Mouse (Mus musculus): ENCODE results near the gene Renbp. TPM values are rescaled to one million over a fixed set of nuclear protein-coding genes. Genes with fewer than 3 reads are reported as not detected.

Renbp gene
- polyA plus RNA-seq, 1 experiment, result 42.3 TPM

DNA sequence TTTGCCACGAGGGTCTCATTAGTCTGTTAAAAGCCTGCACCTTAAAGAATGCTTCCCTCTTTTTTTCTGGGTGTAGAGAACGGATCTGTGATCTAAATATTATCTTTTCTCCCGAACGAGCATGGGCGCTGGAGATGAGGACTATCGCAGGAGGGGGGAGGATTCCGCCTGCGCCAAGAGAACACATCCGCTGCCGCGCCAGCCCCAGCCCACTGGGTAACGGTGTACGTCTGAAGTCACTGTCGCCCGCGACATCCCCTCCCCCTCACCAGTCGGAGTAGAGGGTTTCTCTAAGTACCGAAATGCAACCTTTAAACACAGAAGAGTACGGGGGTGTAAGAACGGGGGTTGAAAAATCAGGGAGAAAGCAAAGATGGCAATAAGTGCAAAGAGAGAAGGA, 34.7 kb upstream of the Renbp start:
- Histone ChIP-seq H3K4me3 (replicated peaks; ENCODE audit: extremely low read depth, low read depth, low read length) (peak overlapping the region; percentile 79), H3K4me1 (ENCODE audit: control insufficient read depth, insufficient read depth, low read length) (peaks cover 9% of the 10 kb centered on the region)
- TF ChIP-seq POLR2A (IDR thresholded peaks at IDR 0.05; ENCODE audit: borderline replicate concordance, extremely low read depth, low read depth, low read length), result no peak
- no peak for TF ChIP-seq CTCF (IDR thresholded peaks at IDR 0.05; ENCODE audit: insufficient read depth, low read length)
- 31% methylated on average over 20 of the region's 20 CpGs for WGBS
- DNase-seq, result peak; percentile 22

- Histone ChIP-seq H3K4me3 (replicated peaks; ENCODE audit: extremely low read depth, low read depth, low read length) (peak overlapping the region; percentile 39), H3K4me1 (ENCODE audit: control insufficient read depth, insufficient read depth, low read length) (peaks cover 9% of the 10 kb centered on the region)
- TF ChIP-seq CTCF (IDR thresholded peaks at IDR 0.05; ENCODE audit: insufficient read depth, low read length) (no peak), POLR2A (IDR thresholded peaks at IDR 0.05; ENCODE audit: borderline replicate concordance, extremely low read depth, low read depth, low read length) (no peak; the same call in 1 of the 2 replicates)
- peak; percentile 39 for DNase-seq
- 26% methylated on average over 3 of the region's 3 CpGs for WGBS
Observed at GRCm38 (mm10) chrX:73964363-73964762, 33.7 kb upstream of the Renbp start.

DNA sequence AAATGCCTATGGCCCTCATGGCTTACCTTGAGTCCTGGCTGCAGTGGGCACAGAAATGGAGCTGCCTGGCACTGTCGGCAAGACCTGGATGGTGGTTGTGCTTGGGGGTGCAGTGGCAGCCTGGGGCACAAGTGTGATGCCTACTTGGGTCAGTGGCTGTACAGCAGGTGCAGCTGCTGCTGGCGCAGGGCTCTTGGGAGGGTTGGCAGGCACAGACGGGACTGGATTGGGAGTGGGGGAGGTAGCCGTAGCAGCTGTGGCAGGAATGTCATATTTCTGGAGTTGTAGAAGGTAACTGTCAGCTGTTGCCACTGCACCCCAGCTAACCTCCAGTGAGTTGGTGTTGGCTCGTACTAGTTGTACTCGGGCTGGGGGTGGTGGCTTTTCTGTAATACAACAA, 24.3 kb upstream of the Renbp start:
- Histone ChIP-seq H3K4me1 (ENCODE audit: control insufficient read depth, insufficient read depth, low read length) (no peaks in the 10 kb centered on the region), H3K4me3 (replicated peaks; ENCODE audit: extremely low read depth, low read depth, low read length) (no peak overlapping the region)
- TF ChIP-seq POLR2A (IDR thresholded peaks at IDR 0.05; ENCODE audit: borderline replicate concordance, extremely low read depth, low read depth, low read length), result no peak
- no peak for TF ChIP-seq CTCF (IDR thresholded peaks at IDR 0.05; ENCODE audit: insufficient read depth, low read length)
- 91% methylated on average over 6 of the region's 6 CpGs for WGBS
- DNase-seq, result no peak

GRCm38 (mm10) chrX:73952603-73953002, 22.0 kb upstream of the Renbp start:
- 85% methylated on average over 5 of the region's 5 CpGs for WGBS
- no peaks in the 10 kb centered on the region for H3K4me1 ChIP-seq (ENCODE audit: control insufficient read depth, insufficient read depth, low read length)
- no peak for DNase-seq
- TF ChIP-seq POLR2A (IDR thresholded peaks at IDR 0.05; ENCODE audit: borderline replicate concordance, extremely low read depth, low read depth, low read length) (no peak), CTCF (IDR thresholded peaks at IDR 0.05; ENCODE audit: insufficient read depth, low read length) (no peak)
- H3K4me3 ChIP-seq (replicated peaks; ENCODE audit: extremely low read depth, low read depth, low read length), result no peak overlapping the region

GRCm38 (mm10) chrX:73949341-73949740, 18.7 kb upstream of the Renbp start:
- no peaks in the 10 kb centered on the region for H3K4me1 ChIP-seq (ENCODE audit: control insufficient read depth, insufficient read depth, low read length)
- 82% methylated on average over 10 of the region's 10 CpGs for WGBS
- H3K4me3 ChIP-seq (replicated peaks; ENCODE audit: extremely low read depth, low read depth, low read length), result no peak overlapping the region
- DNase-seq, result no peak
- no peak for TF ChIP-seq POLR2A (IDR thresholded peaks at IDR 0.05; ENCODE audit: borderline replicate concordance, extremely low read depth, low read depth, low read length)
- no peak for TF ChIP-seq CTCF (IDR thresholded peaks at IDR 0.05; ENCODE audit: insufficient read depth, low read length)

DNA sequence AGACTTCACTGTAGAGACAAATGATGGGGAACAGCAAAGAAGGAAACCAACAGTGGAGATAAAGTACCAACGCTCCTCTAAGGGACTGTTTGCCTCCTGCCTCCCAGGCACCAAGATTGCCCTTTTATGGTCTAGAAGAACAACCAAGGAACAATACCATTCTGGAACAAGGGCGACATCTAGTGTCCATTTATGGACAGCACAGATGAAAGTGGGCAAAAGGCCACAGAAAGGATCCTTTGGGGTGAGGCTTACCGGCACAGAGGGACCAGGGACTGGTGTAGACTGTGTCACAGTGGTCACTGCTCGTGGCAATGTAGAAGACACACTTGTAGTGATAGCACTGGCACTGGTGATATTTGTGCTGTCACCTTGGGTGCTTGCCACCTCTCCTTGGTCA, 18.0 kb upstream of the Renbp start:
- no peak overlapping the region for H3K4me3 ChIP-seq (replicated peaks; ENCODE audit: extremely low read depth, low read depth, low read length)
- no peaks in the 10 kb centered on the region for H3K4me1 ChIP-seq (ENCODE audit: control insufficient read depth, insufficient read depth, low read length)
- TF ChIP-seq POLR2A (IDR thresholded peaks at IDR 0.05; ENCODE audit: borderline replicate concordance, extremely low read depth, low read depth, low read length), result no peak
- peak; percentile 31; the same call in 1 of the 2 replicates for TF ChIP-seq CTCF (IDR thresholded peaks at IDR 0.05; ENCODE audit: insufficient read depth, low read length)
- WGBS, result 36% methylated on average over 4 of the region's 4 CpGs
- no peak for DNase-seq

DNA sequence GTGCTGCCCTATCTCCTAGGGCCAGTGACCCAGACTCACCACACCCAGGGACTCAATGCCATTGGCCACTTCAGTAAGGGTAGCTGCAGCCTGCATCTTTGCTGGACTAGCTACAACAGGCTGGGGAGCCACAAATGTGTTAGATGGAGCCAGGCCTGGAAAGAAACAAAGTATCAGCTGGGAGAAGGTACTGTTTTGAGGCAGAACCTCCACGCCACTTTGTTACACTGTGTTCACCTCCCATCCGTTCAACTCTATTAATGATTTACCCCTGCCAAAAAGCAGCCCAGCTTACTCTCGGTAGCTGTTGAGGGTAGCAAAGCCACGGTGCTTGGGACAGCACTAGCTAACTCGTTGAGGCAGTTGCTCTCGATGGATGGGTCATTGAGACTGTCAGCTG, 16.2 kb upstream of the Renbp start:
- no peak for TF ChIP-seq POLR2A (IDR thresholded peaks at IDR 0.05; ENCODE audit: borderline replicate concordance, extremely low read depth, low read depth, low read length)
- no peak for TF ChIP-seq CTCF (IDR thresholded peaks at IDR 0.05; ENCODE audit: insufficient read depth, low read length)
- Histone ChIP-seq H3K4me3 (replicated peaks; ENCODE audit: extremely low read depth, low read depth, low read length) (no peak overlapping the region), H3K4me1 (ENCODE audit: control insufficient read depth, insufficient read depth, low read length) (no peaks in the 10 kb centered on the region)
- WGBS, result 73% methylated on average over 6 of the region's 6 CpGs
- no peak for DNase-seq

- no peak for DNase-seq
- Histone ChIP-seq H3K4me1 (ENCODE audit: control insufficient read depth, insufficient read depth, low read length) (no peaks in the 10 kb centered on the region), H3K4me3 (replicated peaks; ENCODE audit: extremely low read depth, low read depth, low read length) (no peak overlapping the region)
- WGBS, result 77% methylated on average over 2 of the region's 2 CpGs
- TF ChIP-seq CTCF (IDR thresholded peaks at IDR 0.05; ENCODE audit: insufficient read depth, low read length), result no peak
- no peak for TF ChIP-seq POLR2A (IDR thresholded peaks at IDR 0.05; ENCODE audit: borderline replicate concordance, extremely low read depth, low read depth, low read length)
Observed at GRCm38 (mm10) chrX:73942294-73942693, 11.6 kb upstream of the Renbp start.

DNA sequence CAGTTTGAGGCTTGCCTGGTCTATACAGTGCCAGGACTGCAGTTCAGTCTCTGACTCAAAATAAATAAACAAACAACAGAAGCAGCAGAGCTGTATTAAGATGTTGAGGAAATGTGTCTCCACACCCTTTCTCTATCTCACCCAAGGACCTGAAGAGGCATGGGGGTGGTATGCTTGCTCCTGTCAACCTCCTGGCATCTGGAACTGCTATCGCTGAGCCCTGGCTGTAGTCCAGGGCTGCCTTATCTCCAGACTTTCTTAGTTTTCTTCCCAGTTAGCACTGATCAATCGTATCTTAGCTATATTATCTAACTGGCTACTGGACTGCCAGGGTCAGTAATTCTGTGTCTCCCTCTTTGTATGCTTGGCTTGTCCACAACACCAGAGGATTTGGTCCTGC, 11.2 kb upstream of the Renbp start:
- Histone ChIP-seq H3K4me1 (ENCODE audit: control insufficient read depth, insufficient read depth, low read length) (no peaks in the 10 kb centered on the region), H3K4me3 (replicated peaks; ENCODE audit: extremely low read depth, low read depth, low read length) (no peak overlapping the region)
- WGBS, result 52% methylated on average over 2 of the region's 2 CpGs
- DNase-seq, result no peak
- TF ChIP-seq POLR2A (IDR thresholded peaks at IDR 0.05; ENCODE audit: borderline replicate concordance, extremely low read depth, low read depth, low read length) (no peak), CTCF (IDR thresholded peaks at IDR 0.05; ENCODE audit: insufficient read depth, low read length) (no peak)

DNA sequence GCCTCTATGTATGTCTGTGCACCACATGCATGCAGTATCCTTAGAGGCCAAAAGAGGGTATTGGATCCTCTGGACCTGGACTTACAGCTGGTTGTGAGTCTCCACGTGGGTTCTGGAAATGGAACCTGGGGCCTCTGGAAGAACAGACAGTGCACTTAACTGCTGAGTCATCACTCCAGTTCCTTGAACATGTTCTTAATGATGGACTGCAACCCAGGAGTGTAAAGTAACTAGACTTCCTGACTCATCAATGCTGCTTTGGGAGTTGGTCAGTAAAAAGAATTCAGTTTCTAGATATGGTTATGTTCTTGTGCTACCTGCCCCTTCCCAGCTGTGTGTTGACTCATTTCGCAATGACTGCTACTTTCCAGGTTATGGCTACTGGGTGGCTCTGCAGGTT, 1.2 kb upstream of the Renbp start:
- TF ChIP-seq CTCF (IDR thresholded peaks at IDR 0.05; ENCODE audit: insufficient read depth, low read length), result no peak
- TF ChIP-seq POLR2A (IDR thresholded peaks at IDR 0.05; ENCODE audit: borderline replicate concordance, extremely low read depth, low read depth, low read length), result no peak
- Histone ChIP-seq H3K4me1 (ENCODE audit: control insufficient read depth, insufficient read depth, low read length) (peaks cover 4% of the 10 kb centered on the region), H3K4me3 (replicated peaks; ENCODE audit: extremely low read depth, low read depth, low read length) (no peak overlapping the region)
- WGBS, result 68% methylated on average over 2 of the region's 2 CpGs
- no peak for DNase-seq

Data from lung, adult 2 months (tissue).